Mouse (Mus musculus) G1E (cell line): ENCODE data around the gene Gnb5.

ENCODE experiments used
- CTCF ChIP-seq: IDR thresholded peaks from 2 replicates; pipeline ENCODE4 v1.5.1; 2012; ENCODE audit warnings: low read depth, low read length, inconsistent platforms, mixed read lengths
- TAL1 ChIP-seq: conservative IDR thresholded peaks from 2 replicates; pipeline ENCODE4 v1.6.1; 2012; ENCODE audit warnings: low read depth, low read length, inconsistent platforms, mixed read lengths

- TF ChIP-seq CTCF (no peak), TAL1 (no peak)
Observed at GRCm38 (mm10) chr9:75287636-75288035, 18.5 kb upstream of the Gnb5 start.
